Mouse (Mus musculus) left cerebral cortex, adult 8-10 months (tissue): ENCODE data around the gene Capn11. TPM values are rescaled to one million over a fixed set of nuclear protein-coding genes. Genes with fewer than 3 reads are reported as not detected.

Source experiments
- DNase-seq, 2 experiments: peaks; one replicate each; pipeline ENCODE4 v3.0.0; 2022; ENCODE audit warnings: low spot score in 2 of 2
- total RNA-seq, 4 experiments: library from RNA; stranded (reverse); gene quantifications; 2 replicates each; pipeline ENCODE4 v1.2.4; 2022

Gene Capn11
- total RNA-seq, 4 experiments from 2014 or later: 0.43 to 1.7 (median 0.54) TPM; not detected in 1

DNA sequence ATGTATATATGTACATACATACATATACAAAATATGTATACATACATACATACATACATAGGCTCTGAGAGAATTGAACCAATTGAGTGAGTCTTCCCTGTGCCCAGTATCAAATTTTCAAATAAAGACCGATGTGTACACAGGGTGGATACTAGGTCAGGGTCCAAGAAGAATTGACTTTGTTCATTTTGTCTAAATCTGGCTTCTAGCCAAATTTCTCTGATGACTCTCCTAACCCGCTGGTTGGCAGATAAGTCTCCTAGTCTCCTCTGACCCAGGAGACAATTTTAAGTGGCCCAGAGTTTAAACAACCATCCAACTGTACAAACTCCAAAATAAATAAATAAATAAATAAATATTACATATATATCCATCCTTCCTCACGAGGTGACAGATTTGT lies 60.2 kb downstream of the Capn11 start:
- no peak for DNase-seq

GRCm38 (mm10) chr17:45598376-45598775 lies 60.7 kb downstream of the Capn11 start:
- no peak for DNase-seq

DNA sequence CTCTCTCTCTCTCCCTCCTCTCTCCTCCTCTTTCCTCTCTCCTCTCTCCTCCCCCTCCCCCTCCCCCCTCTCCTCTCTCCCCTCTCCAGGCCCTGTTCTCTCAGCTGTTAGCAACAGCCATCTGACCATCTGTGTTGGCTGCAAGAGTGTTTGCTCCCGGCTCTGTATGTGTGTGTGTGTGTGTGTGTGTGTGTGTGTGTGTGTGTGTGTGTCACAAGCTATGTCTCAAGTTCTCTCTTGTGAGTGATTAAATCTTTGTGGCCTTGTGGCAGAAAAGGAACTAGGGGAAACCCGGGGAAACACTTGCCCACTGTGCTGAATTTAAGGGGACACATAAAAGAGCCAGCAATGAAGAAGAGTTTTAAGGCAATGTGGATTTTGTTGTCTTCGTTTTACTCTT lies 61.3 kb downstream of the Capn11 start:
- DNase-seq: no peak

DNA sequence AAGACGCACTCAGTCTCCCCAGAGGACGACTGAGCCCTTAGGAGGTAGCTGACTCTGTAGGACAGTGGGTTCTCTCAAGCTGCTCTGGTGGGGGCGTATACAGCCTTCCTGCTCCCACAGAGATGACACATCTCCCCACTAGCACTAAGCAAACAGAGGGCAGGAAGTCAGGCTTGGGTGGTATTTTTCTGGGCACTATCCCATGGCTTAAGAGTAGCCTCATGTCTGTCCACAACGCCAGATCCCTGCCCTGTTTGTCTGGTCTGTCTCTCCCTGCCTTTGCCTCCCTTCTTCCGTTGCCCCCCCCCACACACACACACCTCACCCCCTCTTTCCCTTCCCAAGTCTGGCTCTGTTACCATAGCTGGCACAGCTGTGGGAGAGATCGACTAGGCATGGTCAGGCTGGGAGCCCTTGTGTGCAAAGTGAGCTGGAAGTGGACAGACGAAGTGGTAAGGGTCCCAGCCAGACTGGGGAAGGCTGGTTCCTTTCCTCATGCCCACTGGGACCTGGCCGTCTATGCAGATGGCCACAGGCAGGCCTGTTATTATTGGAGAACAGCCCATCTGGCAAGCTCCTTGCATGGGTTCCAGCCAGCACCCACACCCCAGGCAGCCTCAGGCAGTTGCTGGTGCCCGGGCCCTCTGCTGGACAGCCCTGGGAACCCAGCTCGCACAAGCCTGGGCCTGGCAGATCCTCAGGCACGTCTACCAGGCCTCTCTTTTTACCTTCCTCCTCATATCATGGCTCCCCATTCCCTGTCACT lies 62.3 kb downstream of the Capn11 start:
- DNase-seq: no peak

GRCm38 (mm10) chr17:45595736-45596390 lies 63.3 kb downstream of the Capn11 start:
- no peak for DNase-seq

DNA sequence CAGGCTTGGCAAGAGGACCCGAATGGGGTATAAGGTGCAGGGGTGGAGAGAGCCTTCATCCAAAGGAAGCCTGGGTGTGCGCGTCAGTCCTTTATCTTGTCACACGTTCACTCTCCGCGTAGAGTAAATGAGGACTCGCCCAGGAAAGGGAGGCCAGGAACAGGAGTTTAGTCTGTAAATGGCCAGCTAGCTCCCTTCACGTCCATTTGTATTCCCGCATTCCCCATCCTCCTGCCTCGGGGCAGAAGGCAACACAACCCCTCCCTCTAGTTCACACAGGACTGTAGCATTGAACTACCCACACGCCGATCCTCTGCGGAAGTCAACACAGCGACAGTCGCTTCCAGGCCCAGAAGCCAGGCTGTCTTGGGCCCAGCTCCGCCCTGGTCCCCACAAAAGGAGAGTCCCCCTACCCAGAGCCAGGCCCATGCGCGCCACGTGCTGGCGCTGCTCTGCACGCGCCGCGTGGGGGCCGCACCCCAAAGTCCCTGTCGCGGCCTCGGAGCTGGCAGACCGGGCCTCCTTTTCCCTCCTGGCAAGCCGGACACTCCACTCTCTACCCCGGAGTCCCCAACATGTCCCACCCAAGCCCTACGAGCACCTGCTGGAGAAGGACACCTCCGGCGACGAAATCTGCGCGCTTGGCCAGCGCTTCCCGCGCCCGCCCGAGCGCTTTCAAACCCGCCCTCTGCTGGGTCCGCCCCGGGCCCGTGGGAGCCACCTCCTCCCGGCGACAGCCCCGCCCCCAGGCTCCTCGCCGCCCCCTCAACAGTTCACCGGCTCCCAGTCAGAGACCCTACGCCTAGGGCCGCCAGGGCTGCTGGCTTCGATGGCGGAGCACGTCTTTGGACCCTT lies 64.0 kb downstream of the Capn11 start:
- DNase-seq: no peak

DNA sequence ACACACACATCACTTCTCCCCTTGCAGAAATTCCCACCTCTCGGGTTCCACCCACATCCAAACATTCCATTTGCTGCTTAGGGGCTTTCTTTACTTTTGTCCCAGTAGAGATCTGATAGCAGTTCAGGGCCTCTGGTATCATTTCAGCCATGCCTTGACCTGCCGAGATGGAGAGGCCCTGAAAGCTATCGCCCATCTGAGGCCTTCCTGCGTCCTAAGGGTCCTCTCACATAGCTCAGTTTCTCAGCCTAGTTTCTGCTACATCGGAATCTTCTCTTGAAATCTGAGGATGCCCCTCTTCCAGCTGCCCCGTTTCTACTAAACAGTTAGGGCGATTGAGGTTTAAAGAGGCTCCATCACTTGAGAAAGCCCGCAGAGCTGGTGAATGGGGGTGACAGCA lies 64.9 kb downstream of the Capn11 start:
- DNase-seq: no peak

GRCm38 (mm10) chr17:45593479-45593878 lies 65.6 kb downstream of the Capn11 start:
- no peak for DNase-seq

DNA sequence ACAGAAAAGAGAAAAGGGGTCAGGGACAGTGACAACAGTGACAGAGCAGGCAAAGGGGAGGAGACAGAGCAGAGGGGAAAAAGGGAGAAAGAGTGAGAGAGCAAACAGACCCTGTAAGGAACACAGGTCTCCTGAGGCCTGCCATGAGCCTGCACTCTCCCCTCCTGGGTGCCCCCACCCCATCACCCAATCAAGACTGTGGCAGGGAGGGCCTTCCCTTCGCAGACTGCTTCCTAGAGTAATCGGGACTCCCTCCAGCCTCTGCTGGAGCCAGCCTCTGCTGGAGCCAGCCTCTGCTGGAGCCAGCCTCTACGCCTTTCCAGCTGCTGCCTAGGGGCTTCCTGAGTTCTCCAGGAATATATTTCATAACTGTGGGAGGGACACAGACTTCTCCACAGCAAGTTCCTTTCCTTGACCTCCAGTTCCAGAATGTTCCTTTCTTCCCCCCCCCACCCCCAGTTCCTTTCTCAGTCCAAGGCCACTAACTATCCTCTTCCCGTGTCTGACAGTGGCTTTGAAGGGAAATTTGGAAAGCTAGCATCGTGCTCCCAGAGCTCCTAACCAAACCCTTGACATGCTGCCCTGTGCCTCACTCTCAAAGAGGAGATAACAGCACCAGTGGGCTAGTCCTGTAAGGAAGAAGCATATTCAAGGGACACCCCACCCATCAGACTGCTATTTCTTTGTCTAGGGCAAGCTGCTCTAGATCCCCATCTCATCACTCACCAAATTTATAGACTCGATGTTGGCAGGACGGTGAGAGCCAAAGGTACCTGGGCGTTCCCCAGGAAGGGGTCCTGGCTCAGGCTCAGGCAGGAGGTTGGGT lies 66.3 kb downstream of the Capn11 start:
- no peak for DNase-seq

- DNase-seq: no peak
Observed at GRCm38 (mm10) chr17:45591701-45592605, 67.2 kb downstream of the Capn11 start.

- no peak for DNase-seq
Observed at GRCm38 (mm10) chr17:45590410-45590809, 68.7 kb downstream of the Capn11 start.

DNA sequence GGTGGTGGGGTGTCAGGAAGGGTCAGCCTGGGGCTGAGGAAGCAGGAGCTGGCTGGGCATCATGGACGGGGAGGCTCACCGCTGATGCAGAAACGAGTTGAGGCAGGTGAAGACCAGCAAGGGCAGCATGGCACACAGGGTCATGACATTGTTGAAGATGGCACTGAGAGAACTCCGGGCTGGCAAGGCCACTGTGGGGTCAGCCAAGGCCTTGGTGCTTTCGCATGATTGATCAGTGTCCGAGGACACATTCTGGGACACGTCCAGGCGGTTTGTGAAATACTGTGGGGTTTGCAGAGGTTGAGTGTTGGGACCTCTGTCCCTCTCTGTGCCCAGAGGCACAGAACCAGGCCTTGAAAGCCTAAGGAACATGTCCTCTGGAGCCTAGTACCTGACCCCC lies 69.3 kb downstream of the Capn11 start:
- DNase-seq: no peak

GRCm38 (mm10) chr17:45589236-45589635 lies 69.9 kb downstream of the Capn11 start:
- DNase-seq: no peak

- no peak for DNase-seq
Observed at GRCm38 (mm10) chr17:45588370-45588769, 70.8 kb downstream of the Capn11 start.

GRCm38 (mm10) chr17:45586449-45586837 lies 72.7 kb downstream of the Capn11 start:
- DNase-seq: no peak

- DNase-seq: no peak
Observed at GRCm38 (mm10) chr17:45585725-45586448, 73.2 kb downstream of the Capn11 start.

- peak in 1 of 2 experiments; percentile 66 for DNase-seq
Observed at GRCm38 (mm10) chr17:45584939-45585678, 74.0 kb downstream of the Capn11 start.

- peak in 1 of 2 experiments; percentile 77 for DNase-seq
Observed at GRCm38 (mm10) chr17:45584096-45584896, 74.8 kb downstream of the Capn11 start.
